Mouse (Mus musculus) inflammation-experienced regulatory T-cells, adult 6 months (primary cell): Measurements from ENCODE around the gene Ift81. TPM values are rescaled to one million over a fixed set of nuclear protein-coding genes. Genes with fewer than 3 reads are reported as not detected.
A peak's percentile ranks its signal among the peaks of the same experiment; 100 is the strongest.

Experiments used
- ATAC-seq: one replicate; pipeline ENCODE4 v1.8.0; 2017
- polyA plus RNA-seq, 3 experiments: library from polyadenylated mRNA; unstranded; fragments of 100-300 nt; shearing (Covaris generic); gene quantifications; one replicate each; pipeline ENCODE4 v1.2.1; 2017

Ift81 gene
- polyA plus RNA-seq, 3 experiments from 2014 or later = 3.0 to 8.2 (median 6.3) TPM

DNA sequence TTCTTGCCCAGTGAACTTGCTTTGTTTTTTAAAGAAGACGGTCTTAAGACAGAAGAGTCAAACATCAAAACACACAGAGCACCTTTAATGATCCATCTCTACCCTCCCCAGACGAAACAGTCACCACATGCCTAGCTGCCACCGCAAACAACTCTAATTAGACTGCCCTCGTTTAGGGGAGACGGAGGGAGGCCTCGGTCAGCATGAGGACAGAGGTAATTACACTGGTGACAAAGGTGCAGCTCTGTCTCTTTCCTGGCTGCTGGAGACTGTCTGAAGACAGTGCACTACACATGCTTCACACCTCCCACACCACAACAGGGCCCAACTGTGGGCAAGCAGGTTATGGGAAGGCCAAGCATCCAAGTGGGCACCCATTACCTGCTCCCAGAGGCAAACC lies 66.5 kb downstream of the Ift81 start:
- ATAC-seq = no peak

DNA sequence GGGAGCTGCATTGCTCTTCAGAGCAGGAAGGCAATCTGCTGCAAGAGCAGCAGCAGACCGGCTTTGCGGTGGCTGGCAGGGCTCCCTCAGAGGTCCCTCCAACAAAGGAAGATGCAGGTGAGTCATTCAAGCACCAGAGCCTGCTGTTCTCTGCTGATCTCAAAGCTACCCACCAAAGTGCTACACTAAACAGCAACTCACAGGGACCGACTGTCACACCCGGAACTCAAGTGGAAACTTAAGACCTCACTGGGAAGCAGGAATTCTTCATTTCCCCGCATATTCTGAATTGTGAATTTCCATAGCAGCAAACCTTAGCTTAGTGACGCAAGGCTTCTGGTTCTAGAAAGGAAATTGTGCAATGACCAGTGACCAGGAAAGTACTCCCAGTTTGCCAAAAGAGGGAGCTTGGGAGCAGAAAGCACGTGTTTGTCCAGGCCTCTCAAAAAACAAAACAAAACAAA lies 67.0 kb downstream of the Ift81 start:
- ATAC-seq = peak; percentile 57

DNA sequence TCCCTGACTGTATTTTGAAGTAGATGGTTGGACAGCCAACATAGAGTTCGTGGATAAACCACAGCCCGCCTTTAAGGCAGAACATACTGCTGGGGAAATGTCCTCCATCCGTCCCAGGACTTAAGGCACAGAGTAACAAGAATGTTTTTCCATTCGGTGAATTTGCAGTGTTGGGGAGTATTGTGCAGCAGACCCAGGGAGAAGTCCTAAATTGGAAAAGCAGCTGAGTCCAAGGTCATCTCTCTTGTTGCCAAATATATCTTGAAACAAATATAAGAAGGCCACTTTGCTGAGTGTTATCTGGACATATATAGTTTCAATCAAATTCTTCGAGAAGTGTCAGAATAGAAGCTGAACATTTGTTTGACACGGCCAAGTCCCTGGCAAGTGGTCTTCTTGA lies 70.9 kb downstream of the Ift81 start:
- ATAC-seq = no peak

DNA sequence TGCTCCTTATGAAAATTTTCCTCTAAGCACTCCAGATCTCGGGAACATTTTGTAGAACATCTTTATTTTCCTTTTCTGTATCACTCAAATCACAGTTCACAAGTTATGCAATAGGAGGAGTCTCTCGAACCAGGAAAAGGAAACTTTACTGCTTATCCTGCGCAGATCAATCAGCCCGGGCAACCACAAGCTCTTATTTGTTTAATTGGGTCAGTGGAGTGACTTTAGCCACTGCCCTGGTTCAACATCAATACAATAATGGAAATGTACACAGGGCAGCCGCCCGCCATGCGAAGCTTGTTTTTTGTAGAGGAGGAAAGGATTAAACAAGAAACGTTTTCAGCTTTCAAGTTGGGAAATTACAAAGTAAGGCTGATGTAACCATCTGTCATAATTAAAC lies 72.4 kb downstream of the Ift81 start:
- no peak for ATAC-seq

DNA sequence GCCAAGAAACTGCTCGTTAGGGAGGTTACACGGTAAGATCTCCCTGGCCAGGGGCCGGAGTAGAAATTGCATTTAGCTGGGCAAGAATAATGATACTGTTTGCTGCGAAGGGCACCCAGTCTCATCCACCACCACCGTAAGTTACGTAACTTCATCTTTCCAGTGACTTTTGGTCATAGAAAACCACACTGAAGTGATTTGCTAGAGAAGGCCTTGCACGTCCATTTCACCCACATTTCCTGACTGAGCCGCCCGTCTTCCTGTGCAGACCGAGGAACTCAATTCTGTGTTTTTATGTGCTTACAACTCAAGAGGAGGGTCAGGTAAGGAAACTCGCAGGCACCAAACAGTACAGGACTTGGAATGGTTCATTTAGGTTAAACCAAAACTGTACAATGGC lies 76.2 kb downstream of the Ift81 start:
- no peak for ATAC-seq

DNA sequence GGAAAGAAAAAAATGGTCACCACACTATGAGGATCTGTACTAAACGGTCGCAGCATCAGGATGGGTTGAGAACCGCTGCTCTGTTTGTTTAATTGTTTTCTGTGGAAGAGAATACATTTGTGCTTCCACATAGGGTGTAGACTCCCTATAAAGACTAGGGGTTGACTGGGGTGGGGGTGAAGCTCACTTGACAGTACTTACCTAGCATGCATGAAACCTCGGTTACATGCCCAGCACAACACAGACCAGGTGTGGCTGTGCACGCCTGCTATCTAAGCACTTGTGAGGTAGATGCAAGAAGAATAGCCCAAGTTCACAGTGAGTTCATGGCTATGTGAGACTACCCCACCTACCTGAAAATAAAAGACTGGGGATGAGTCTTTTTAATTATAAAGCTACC lies 76.7 kb downstream of the Ift81 start:
- ATAC-seq = no peak

DNA sequence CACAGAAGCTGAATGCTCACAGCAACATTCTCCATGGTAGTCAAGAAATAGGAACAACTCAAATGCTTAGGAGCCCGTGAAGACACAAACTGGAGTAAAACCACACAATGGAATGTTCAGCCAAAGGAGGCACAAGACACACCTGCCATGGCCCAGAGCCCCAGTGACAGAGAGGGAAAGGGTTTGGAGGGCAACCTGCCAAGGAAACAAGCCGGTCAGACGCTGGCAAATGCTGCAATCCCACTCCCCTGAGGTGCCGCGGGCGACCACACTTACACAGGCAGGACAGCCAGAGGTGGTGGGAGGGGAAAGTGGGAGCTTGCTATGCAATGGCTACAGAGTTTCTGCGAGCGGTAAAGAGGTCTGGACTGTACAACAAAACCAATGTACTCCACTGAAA lies 80.4 kb downstream of the Ift81 start:
- no peak for ATAC-seq

DNA sequence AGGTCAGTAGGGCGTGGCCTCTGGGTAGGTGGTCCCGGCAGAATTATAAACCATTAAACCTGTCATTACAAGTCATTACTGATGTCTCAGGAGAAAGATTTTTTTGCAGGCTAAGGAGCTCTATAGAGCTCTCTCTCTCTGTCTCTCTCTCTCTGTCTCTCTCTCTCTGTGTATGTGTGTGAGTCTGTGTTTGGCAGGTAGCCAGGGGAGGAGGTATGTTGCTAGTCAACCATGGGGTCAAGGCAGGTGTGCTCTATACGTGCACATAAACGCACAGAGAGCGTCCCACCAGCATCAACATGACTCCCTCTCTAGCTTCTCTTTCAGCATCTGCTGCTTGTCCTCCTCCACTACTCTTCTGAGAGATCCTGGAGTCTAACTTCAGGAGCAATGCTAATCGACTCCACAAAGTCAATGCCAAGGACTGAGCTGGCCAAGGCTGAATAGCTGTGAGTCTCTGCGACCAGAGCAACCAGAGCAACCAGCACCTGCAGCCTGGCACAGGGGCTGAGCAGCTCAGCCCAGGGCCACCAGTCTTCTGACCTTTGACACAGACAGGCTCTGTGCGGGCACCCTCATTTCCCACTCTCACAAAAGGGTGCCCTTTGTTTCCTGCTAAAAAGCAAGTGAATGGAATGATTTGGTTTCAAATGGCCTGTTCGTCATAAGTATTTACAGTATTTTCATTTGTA lies 84.3 kb downstream of the Ift81 start:
- no peak for ATAC-seq

DNA sequence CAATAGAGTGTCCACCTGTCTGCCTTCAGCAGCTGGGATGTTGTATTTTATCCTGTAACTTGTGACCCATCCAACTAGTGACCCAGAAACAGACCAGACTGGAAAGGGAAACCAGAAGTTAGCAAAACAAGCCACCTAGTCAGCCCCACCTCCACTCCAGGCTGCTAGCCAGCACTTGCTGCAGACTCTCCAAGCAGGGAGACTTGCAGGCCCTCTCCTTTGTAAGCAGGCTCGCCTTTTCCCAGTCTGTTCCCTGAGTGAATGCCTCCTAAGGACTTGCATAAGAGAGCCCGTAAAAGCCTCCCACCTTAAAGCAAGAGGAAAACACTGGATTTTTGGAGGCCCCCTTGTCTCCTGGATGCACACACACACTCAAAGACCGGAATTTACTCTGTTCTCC lies 85.0 kb downstream of the Ift81 start:
- no peak for ATAC-seq

- no peak for ATAC-seq
These were observed 85.7 kb downstream of the Ift81 start for GRCm38 (mm10) chr5:122528591-122528990.

DNA sequence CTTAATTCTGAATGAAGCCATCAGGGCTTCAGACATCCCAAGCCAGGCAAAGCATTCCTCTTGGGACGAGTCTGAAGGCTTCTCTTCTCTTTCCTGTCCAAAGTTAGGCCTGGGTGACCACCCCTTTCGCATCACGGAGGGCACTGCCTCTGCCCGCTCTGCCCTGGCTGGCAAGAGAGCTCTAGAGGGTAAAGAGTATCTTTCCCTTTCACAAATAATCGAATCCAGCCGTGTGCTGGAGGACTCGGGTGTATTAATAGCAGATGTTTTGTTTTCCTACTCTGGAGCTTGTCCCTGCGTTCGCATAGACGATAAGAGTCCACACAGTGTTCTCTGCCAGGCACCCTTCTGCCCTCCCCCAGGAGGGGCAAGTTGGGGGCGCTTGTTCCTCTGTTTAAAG lies 86.6 kb downstream of the Ift81 start:
- ATAC-seq = no peak

DNA sequence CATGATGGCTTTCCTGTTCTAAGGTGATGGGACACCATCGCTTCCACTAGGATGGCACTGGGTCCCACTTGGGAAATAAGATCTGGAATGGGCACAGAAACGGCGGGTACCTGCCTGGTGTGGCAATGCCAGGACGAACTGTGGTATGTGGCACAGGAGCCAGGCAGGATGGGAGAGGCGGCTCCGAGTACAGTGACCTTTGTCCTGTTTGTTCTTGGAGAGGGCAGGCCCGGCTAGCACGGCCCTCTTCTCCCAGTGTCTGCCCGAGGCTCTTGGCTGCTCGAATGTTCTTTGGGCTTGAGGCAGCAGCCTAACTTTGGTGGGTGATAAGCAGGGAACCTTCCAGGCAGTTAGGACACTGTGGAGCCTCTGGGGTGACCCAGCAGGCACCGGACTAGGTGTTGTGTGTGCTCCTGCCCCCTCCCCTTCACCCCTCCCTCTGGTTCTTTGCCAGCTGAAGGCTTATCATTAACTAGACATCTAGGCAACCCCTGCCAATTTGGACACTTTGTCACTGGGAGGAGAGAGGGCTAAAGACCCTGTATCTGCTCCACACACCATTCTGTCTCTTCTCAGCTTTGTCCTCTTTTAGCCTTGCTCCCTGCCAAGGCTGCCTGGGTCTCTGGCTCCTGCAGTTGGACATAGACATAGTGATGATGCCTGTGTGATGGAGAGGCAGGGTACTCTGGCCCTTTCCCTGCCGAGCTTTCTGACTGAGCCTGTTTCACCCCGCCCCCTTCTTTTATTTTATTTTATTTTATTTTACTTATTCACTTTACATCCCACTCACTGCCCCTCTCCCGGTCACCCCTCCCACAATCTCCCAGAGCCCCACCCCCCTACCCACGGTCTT lies 87.2 kb downstream of the Ift81 start:
- no peak for ATAC-seq

GRCm38 (mm10) chr5:122526405-122526804 lies 87.9 kb downstream of the Ift81 start:
- no peak for ATAC-seq

DNA sequence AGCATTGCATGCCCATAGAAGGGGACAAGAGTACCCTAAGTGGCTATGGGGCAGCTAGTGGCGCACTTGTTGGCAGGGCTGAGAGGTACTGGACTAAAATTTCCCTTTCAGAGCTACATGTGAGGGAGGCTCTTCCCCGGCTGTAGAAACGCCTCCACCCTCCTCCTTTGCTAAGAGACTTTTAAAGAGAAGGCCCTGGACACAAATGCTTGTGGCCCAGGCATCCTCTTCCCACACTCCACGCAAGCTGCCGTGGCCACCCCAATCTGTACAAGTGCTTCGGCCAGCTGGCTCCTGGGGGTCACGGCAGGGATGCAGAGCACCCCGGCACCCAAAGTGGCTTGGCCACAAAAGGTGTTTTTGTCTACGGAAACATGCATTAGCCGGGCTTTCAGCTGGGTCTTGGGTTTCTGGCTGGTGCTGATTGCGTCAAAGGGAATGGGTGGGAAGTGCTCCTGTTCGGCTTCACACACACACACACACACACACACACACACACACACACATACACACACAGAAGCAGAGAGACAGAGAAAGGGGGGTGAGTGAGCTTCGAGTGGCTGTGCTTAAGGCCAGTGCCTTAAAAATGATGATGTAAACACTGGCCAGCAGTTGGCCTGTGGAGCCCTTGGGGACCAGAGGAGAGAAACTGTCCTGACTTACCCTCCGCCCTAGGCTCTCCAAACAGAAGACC lies 88.9 kb downstream of the Ift81 start:
- ATAC-seq = no peak

GRCm38 (mm10) chr5:122524854-122525237 lies 89.5 kb downstream of the Ift81 start:
- no peak for ATAC-seq

DNA sequence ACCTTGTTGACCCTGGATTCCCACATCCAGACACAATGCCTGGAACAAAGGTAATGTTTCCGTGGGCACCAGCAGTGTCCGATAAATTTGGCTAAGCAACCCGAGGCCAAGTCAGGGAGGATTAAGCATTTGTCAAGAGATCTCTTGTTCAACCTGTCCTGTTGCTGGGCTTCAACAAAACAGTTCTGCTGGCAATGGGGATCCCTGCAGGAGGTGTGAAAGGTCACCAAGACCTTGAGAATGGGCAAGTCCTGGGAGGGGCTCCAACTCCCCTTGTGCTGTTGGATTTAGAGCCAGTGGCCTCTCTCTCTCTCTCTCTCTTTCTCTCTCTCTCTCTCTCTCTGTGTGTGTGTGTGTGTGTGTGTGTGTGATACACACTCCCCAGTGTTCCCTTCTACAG lies 90.1 kb downstream of the Ift81 start:
- no peak for ATAC-seq

DNA sequence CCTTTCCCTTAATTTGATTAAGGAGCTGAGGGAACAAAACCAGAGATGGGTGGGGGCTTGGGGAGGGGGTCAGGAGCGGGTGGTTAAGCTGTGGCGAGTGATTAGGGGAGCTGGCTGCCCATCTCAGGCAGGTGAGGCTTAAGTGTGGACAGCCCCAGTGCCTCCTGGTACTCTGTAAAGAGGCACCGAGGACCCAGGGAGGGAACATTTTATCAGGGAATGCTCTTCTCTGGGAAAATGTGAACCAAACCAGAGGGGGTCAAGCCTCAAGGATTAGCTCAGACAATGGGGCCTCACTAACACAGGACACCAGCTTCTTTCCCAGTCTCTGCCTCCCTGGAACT lies 93.2 kb downstream of the Ift81 start:
- ATAC-seq = no peak

- ATAC-seq = no peak
These were observed 93.8 kb downstream of the Ift81 start for GRCm38 (mm10) chr5:122520254-122521129.

GRCm38 (mm10) chr5:122519043-122519660 lies 95.2 kb downstream of the Ift81 start:
- no peak for ATAC-seq

DNA sequence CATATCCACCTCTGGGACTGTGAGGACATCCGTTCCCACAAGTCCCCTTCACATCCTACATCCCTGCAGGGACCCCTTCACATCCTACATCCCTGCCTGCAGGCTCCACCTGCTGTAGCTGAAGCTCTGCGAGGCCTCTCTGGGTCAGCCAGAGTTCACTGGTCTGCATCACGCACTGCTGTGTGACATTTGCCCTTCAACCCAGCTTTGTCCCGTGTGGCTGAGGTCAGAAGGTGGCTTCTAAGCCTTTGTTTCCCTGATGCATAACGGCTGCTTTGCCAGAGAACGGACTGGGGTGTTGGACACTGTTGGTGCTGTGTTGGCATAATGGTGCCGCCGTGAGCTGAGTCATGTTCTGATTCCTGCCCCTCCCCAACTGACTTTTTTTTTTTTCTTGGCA lies 96.1 kb downstream of the Ift81 start:
- ATAC-seq = no peak

DNA sequence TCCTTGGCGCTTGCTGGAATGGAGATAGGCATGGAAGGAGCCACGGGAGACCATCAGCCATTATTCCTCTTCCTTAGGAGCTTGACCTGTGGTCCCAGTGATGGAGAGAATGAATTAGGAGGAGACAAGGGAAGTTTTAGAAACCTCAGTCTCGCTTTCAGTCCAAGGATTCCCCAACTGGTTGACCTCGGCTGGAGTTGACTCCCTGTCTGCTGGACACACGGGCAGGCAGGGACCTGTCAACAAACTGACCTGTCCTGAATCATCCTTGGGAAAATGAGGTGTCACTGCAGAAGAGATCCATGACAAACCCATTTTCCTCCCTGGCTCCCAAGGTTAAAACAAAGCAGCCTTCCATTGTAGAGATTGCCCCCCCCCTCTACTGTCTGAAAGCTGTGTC lies 97.4 kb downstream of the Ift81 start:
- no peak for ATAC-seq

- no peak for ATAC-seq
These were observed 98.1 kb downstream of the Ift81 start for GRCm38 (mm10) chr5:122516029-122516730.
